Mouse (Mus musculus): ENCODE measurements around the gene Zcchc2.
A peak's percentile ranks its signal among the peaks of the same experiment; 100 is the strongest.

The Zcchc2 gene

GRCm38 (mm10) chr1:105988903-105989639 lies 1.1 kb upstream of the Zcchc2 start:
- no peak for DNase-seq

- peak in 1 of 2 experiments; percentile 28 for DNase-seq
Observed at GRCm38 (mm10) chr1:105989640-105989984, 594 bp upstream of the Zcchc2 start.

- peak; percentile 53 to 64 for DNase-seq
Observed at GRCm38 (mm10) chr1:105990911-105991761, 930 bp downstream of the Zcchc2 start.

- DNase-seq: no peak
Observed at GRCm38 (mm10) chr1:105991931-105992837, 2.0 kb downstream of the Zcchc2 start.

- peak; percentile 60 to 61 for DNase-seq
Observed at GRCm38 (mm10) chr1:105993196-105993595, 3.0 kb downstream of the Zcchc2 start.

- DNase-seq: peak; percentile 83 to 88
Observed at GRCm38 (mm10) chr1:105993601-105994209, 3.5 kb downstream of the Zcchc2 start.

GRCm38 (mm10) chr1:105995966-105996365 lies 5.8 kb downstream of the Zcchc2 start:
- DNase-seq: no peak

- peak; percentile 39 to 59 for DNase-seq
Observed at GRCm38 (mm10) chr1:105997282-105997681, 7.1 kb downstream of the Zcchc2 start.

- no peak for DNase-seq
Observed at GRCm38 (mm10) chr1:105999802-106000201, 9.6 kb downstream of the Zcchc2 start.

- DNase-seq: no peak
Observed at GRCm38 (mm10) chr1:106007581-106007980, 17.4 kb downstream of the Zcchc2 start.

- DNase-seq: no peak
Observed at GRCm38 (mm10) chr1:106011097-106011496, 20.9 kb downstream of the Zcchc2 start.

GRCm38 (mm10) chr1:106013759-106014158 lies 23.6 kb downstream of the Zcchc2 start:
- DNase-seq: no peak

GRCm38 (mm10) chr1:106016262-106016661 lies 26.1 kb downstream of the Zcchc2 start:
- no peak for DNase-seq

GRCm38 (mm10) chr1:106019854-106020253 lies 29.6 kb downstream of the Zcchc2 start:
- DNase-seq: no peak

- no peak for DNase-seq
Observed at GRCm38 (mm10) chr1:106022998-106023397, 32.8 kb downstream of the Zcchc2 start.

- DNase-seq: no peak
Observed at GRCm38 (mm10) chr1:106024254-106024653, 34.0 kb downstream of the Zcchc2 start.

GRCm38 (mm10) chr1:106024778-106025177 lies 34.6 kb downstream of the Zcchc2 start:
- no peak for DNase-seq

- DNase-seq: no peak
Observed at GRCm38 (mm10) chr1:106029769-106030168, 39.6 kb downstream of the Zcchc2 start.

GRCm38 (mm10) chr1:106030331-106030730 lies 40.1 kb downstream of the Zcchc2 start:
- DNase-seq: no peak

- no peak for DNase-seq
Observed at GRCm38 (mm10) chr1:106030886-106031285, 40.7 kb downstream of the Zcchc2 start.

GRCm38 (mm10) chr1:106031908-106032307 lies 41.7 kb downstream of the Zcchc2 start:
- DNase-seq: no peak

GRCm38 (mm10) chr1:106034776-106035175 lies 44.6 kb downstream of the Zcchc2 start:
- no peak for DNase-seq
